Mouse (Mus musculus): ENCODE results near the gene 4933436I01Rik. TPM values are rescaled to one million over a fixed set of nuclear protein-coding genes. Genes with fewer than 3 reads are reported as not detected.

The 4933436I01Rik gene
- total RNA-seq (2023) = not detected in 2 replicates

DNA sequence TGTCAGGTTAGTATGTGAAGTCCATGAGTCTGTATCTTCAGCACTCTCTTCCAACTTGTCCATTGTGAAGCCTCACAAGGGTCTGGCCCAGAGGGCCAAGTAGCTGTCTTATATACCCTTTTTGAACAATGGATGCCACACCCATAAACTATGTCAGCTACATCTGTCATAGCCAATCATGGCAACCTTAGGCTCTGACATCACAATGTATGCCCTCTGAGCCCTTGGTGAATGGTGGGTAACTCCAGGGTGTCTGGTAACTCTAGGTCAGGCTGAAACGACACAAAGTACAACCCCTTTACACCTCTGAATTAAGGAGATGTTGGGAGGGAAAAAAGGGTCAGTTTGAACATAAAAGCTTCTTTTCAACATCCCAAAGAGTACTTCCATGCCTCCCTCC is at the start of gene 4933436I01Rik:
TSS of gene 4933436I01Rik (minus strand) at position 101 of the 400 bp plus-strand sequence.

Other genes with a start within 250 kb of the 4933436I01Rik start
- not detected in 2 replicates for gene Gm1140, start 227.9 kb downstream of the 4933436I01Rik start, total RNA-seq (2023)
- not detected in 2 replicates for gene Gm14692, start 225.8 kb downstream of the 4933436I01Rik start, total RNA-seq (2023)

Data from neutrophil, adult 65 days (primary cell).